Mouse (Mus musculus): ENCODE data around the gene Tox3. TPM values are rescaled to one million over a fixed set of nuclear protein-coding genes. Genes with fewer than 3 reads are reported as not detected.
A peak's percentile ranks its signal among the peaks of the same experiment; 100 is the strongest.

Gene Tox3
- polyA plus RNA-seq, 1 experiment from 2014 or later, result 25.9 TPM

- H3K4me3 ChIP-seq (ENCODE audit: low read depth, low read length), result no peak overlapping the region
- H3K27me3 ChIP-seq (ENCODE audit: control insufficient read depth, insufficient read depth, low read length), result no peaks in the 10 kb centered on the region
- no peaks in the 10 kb centered on the region for H3K36me3 ChIP-seq (ENCODE audit: control insufficient read depth, insufficient read depth, low read length)
- H3K27ac ChIP-seq (ENCODE audit: low read depth, low read length), result no peak overlapping the region
- peaks cover 5% of the 10 kb centered on the region; the same call in 1 of the 2 replicates for H3K4me1 ChIP-seq (ENCODE audit: control insufficient read depth, insufficient read depth, low read length)
- no peak overlapping the region for H3K9ac ChIP-seq (replicated peaks; ENCODE audit: low read depth, low read length)
- no peaks in the 10 kb centered on the region for H3K9me3 ChIP-seq (ENCODE audit: control insufficient read depth, low read length)
- no peak overlapping the region for H3K4me2 ChIP-seq (ENCODE audit: low read depth, low read length)
- 77% methylated on average over 3 of the region's 3 CpGs for WGBS
- ATAC-seq (ENCODE audit: low read depth), result no peak
These were observed 6.6 kb upstream of the Tox3 start for GRCm38 (mm10) chr8:90354782-90355181.

GRCm38 (mm10) chr8:90353960-90354540 is 5.9 kb upstream of the Tox3 start:
- Histone ChIP-seq H3K9me3 (ENCODE audit: control insufficient read depth, low read length) (no peaks in the 10 kb centered on the region), H3K4me2 (ENCODE audit: low read depth, low read length) (no peak overlapping the region), H3K9ac (replicated peaks; ENCODE audit: low read depth, low read length) (no peak overlapping the region), H3K36me3 (ENCODE audit: control insufficient read depth, insufficient read depth, low read length) (no peaks in the 10 kb centered on the region), H3K27ac (ENCODE audit: low read depth, low read length) (no peak overlapping the region), H3K4me1 (ENCODE audit: control insufficient read depth, insufficient read depth, low read length) (peaks cover 5% of the 10 kb centered on the region; the same call in 1 of the 2 replicates), H3K4me3 (ENCODE audit: low read depth, low read length) (no peak overlapping the region), H3K27me3 (ENCODE audit: control insufficient read depth, insufficient read depth, low read length) (no peaks in the 10 kb centered on the region)
- ATAC-seq (ENCODE audit: low read depth), result no peak
- 20% methylated on average over 16 of the region's 16 CpGs for WGBS

GRCm38 (mm10) chr8:90353499-90353898 is 5.4 kb upstream of the Tox3 start:
- H3K27ac ChIP-seq (ENCODE audit: low read depth, low read length), result no peak overlapping the region
- ATAC-seq (ENCODE audit: low read depth), result no peak
- H3K9ac ChIP-seq (replicated peaks; ENCODE audit: low read depth, low read length), result no peak overlapping the region
- H3K9me3 ChIP-seq (ENCODE audit: control insufficient read depth, low read length), result no peaks in the 10 kb centered on the region
- H3K4me3 ChIP-seq (ENCODE audit: low read depth, low read length), result no peak overlapping the region
- H3K4me1 ChIP-seq (ENCODE audit: control insufficient read depth, insufficient read depth, low read length), result peaks cover 5% of the 10 kb centered on the region; the same call in 1 of the 2 replicates
- no peaks in the 10 kb centered on the region for H3K27me3 ChIP-seq (ENCODE audit: control insufficient read depth, insufficient read depth, low read length)
- no peaks in the 10 kb centered on the region for H3K36me3 ChIP-seq (ENCODE audit: control insufficient read depth, insufficient read depth, low read length)
- H3K4me2 ChIP-seq (ENCODE audit: low read depth, low read length), result no peak overlapping the region
- 32% methylated on average over 2 of the region's 2 CpGs for WGBS

GRCm38 (mm10) chr8:90352991-90353390 is 4.8 kb upstream of the Tox3 start:
- H3K27ac ChIP-seq (ENCODE audit: low read depth, low read length), result no peak overlapping the region
- 74% methylated on average over 2 of the region's 2 CpGs for WGBS
- no peaks in the 10 kb centered on the region for H3K36me3 ChIP-seq (ENCODE audit: control insufficient read depth, insufficient read depth, low read length)
- no peaks in the 10 kb centered on the region for H3K9me3 ChIP-seq (ENCODE audit: control insufficient read depth, low read length)
- H3K4me2 ChIP-seq (ENCODE audit: low read depth, low read length), result no peak overlapping the region
- no peak overlapping the region for H3K9ac ChIP-seq (replicated peaks; ENCODE audit: low read depth, low read length)
- peaks cover 5% of the 10 kb centered on the region; the same call in 1 of the 2 replicates for H3K4me1 ChIP-seq (ENCODE audit: control insufficient read depth, insufficient read depth, low read length)
- no peaks in the 10 kb centered on the region for H3K27me3 ChIP-seq (ENCODE audit: control insufficient read depth, insufficient read depth, low read length)
- H3K4me3 ChIP-seq (ENCODE audit: low read depth, low read length), result no peak overlapping the region
- ATAC-seq (ENCODE audit: low read depth), result no peak

GRCm38 (mm10) chr8:90349709-90350562 is 1.8 kb upstream of the Tox3 start:
- ATAC-seq (ENCODE audit: low read depth), result no peak
- Histone ChIP-seq H3K9ac (replicated peaks; ENCODE audit: low read depth, low read length) (no peak overlapping the region), H3K27me3 (ENCODE audit: control insufficient read depth, insufficient read depth, low read length) (no peaks in the 10 kb centered on the region), H3K4me1 (ENCODE audit: control insufficient read depth, insufficient read depth, low read length) (peaks cover 9% of the 10 kb centered on the region), H3K9me3 (ENCODE audit: control insufficient read depth, low read length) (no peaks in the 10 kb centered on the region), H3K4me2 (ENCODE audit: low read depth, low read length) (no peak overlapping the region), H3K4me3 (ENCODE audit: low read depth, low read length) (no peak overlapping the region), H3K36me3 (ENCODE audit: control insufficient read depth, insufficient read depth, low read length) (no peaks in the 10 kb centered on the region), H3K27ac (ENCODE audit: low read depth, low read length) (no peak overlapping the region)
- 22% methylated on average over 13 of the region's 13 CpGs for WGBS

GRCm38 (mm10) chr8:90348926-90349683 is 962 bp upstream of the Tox3 start:
- no peak for ATAC-seq (ENCODE audit: low read depth)
- peak overlapping the region; percentile 77 for H3K4me3 ChIP-seq (ENCODE audit: low read depth, low read length)
- H3K27me3 ChIP-seq (ENCODE audit: control insufficient read depth, insufficient read depth, low read length), result no peaks in the 10 kb centered on the region
- H3K9ac ChIP-seq (replicated peaks; ENCODE audit: low read depth, low read length), result peak overlapping the region; percentile 98
- peak overlapping the region; percentile 53 for H3K4me2 ChIP-seq (ENCODE audit: low read depth, low read length)
- peaks cover 11% of the 10 kb centered on the region for H3K4me1 ChIP-seq (ENCODE audit: control insufficient read depth, insufficient read depth, low read length)
- WGBS, result 13% methylated on average over 11 of the region's 11 CpGs
- peak overlapping the region; percentile 96 for H3K27ac ChIP-seq (ENCODE audit: low read depth, low read length)
- no peaks in the 10 kb centered on the region for H3K9me3 ChIP-seq (ENCODE audit: control insufficient read depth, low read length)
- no peaks in the 10 kb centered on the region for H3K36me3 ChIP-seq (ENCODE audit: control insufficient read depth, insufficient read depth, low read length)

GRCm38 (mm10) chr8:90347581-90348177 is 464 bp downstream of the Tox3 start:
- under 1% methylated on average over 30 of the region's 66 CpGs for WGBS
- no peaks in the 10 kb centered on the region for H3K9me3 ChIP-seq (ENCODE audit: control insufficient read depth, low read length)
- H3K27ac ChIP-seq (ENCODE audit: low read depth, low read length), result peak overlapping the region; percentile 96
- peaks cover 6% of the 10 kb centered on the region; the same call in 1 of the 2 replicates for H3K4me1 ChIP-seq (ENCODE audit: control insufficient read depth, insufficient read depth, low read length)
- peak; percentile 59 for ATAC-seq (ENCODE audit: low read depth)
- no peaks in the 10 kb centered on the region for H3K27me3 ChIP-seq (ENCODE audit: control insufficient read depth, insufficient read depth, low read length)
- peak overlapping the region; percentile 53 for H3K4me2 ChIP-seq (ENCODE audit: low read depth, low read length)
- no peaks in the 10 kb centered on the region for H3K36me3 ChIP-seq (ENCODE audit: control insufficient read depth, insufficient read depth, low read length)
- peak overlapping the region; percentile 98 for H3K9ac ChIP-seq (replicated peaks; ENCODE audit: low read depth, low read length)
- H3K4me3 ChIP-seq (ENCODE audit: low read depth, low read length), result peak overlapping the region; percentile 77

- H3K9ac ChIP-seq (replicated peaks; ENCODE audit: low read depth, low read length), result peak overlapping the region; percentile 98
- H3K27me3 ChIP-seq (ENCODE audit: control insufficient read depth, insufficient read depth, low read length), result no peaks in the 10 kb centered on the region
- peaks cover 6% of the 10 kb centered on the region; the same call in 1 of the 2 replicates for H3K4me1 ChIP-seq (ENCODE audit: control insufficient read depth, insufficient read depth, low read length)
- H3K36me3 ChIP-seq (ENCODE audit: control insufficient read depth, insufficient read depth, low read length), result no peaks in the 10 kb centered on the region
- H3K4me3 ChIP-seq (ENCODE audit: low read depth, low read length), result peak overlapping the region; percentile 77
- no peak; the same call in 1 of the 2 replicates for ATAC-seq (ENCODE audit: low read depth)
- WGBS, result under 1% methylated on average over 21 of the region's 21 CpGs
- peak overlapping the region; percentile 53 for H3K4me2 ChIP-seq (ENCODE audit: low read depth, low read length)
- H3K27ac ChIP-seq (ENCODE audit: low read depth, low read length), result peak overlapping the region; percentile 96
- H3K9me3 ChIP-seq (ENCODE audit: control insufficient read depth, low read length), result no peaks in the 10 kb centered on the region
These were observed 1.1 kb downstream of the Tox3 start for GRCm38 (mm10) chr8:90346880-90347535.
